Mouse (Mus musculus): ENCODE data around the gene 4933406M09Rik. TPM values are rescaled to one million over a fixed set of nuclear protein-coding genes. Genes with fewer than 3 reads are reported as not detected.

The 4933406M09Rik gene
- polyA plus RNA-seq, 1 experiment, result 0.06 TPM

GRCm38 (mm10) chr1:134381051-134381450 lies 4.7 kb upstream of the 4933406M09Rik start:
- DNase-seq, result no peak
- H3K36me3 ChIP-seq (ENCODE audit: control insufficient read depth, insufficient read depth, low read length), result no peaks in the 10 kb centered on the region
- H3K4me1 ChIP-seq (ENCODE audit: control insufficient read depth, insufficient read depth, low read length), result no peaks in the 10 kb centered on the region
- H3K4me3 ChIP-seq (ENCODE audit: insufficient read depth, low read depth, low read length), result no peak overlapping the region
- TF ChIP-seq CTCF (conservative IDR thresholded peaks at IDR 0.05; ENCODE audit: insufficient read depth, insufficient read length, low read depth, low read length) (no peak), POLR2A (IDR thresholded peaks at IDR 0.05; ENCODE audit: low read depth, low read length) (no peak)
- WGBS, result 73% methylated on average over 2 of the region's 2 CpGs
- no peak overlapping the region for H3K27ac ChIP-seq (ENCODE audit: insufficient read depth, low read depth, low read length)
- no peaks in the 10 kb centered on the region for H3K27me3 ChIP-seq (replicated peaks; ENCODE audit: control insufficient read depth, insufficient read depth, low read length)

- 6% methylated on average over 19 of the region's 19 CpGs for WGBS
- Histone ChIP-seq H3K27ac (ENCODE audit: insufficient read depth, low read depth, low read length) (no peak overlapping the region), H3K27me3 (replicated peaks; ENCODE audit: control insufficient read depth, insufficient read depth, low read length) (no peaks in the 10 kb centered on the region), H3K4me1 (ENCODE audit: control insufficient read depth, insufficient read depth, low read length) (no peaks in the 10 kb centered on the region), H3K36me3 (ENCODE audit: control insufficient read depth, insufficient read depth, low read length) (no peaks in the 10 kb centered on the region), H3K4me3 (ENCODE audit: insufficient read depth, low read depth, low read length) (peak overlapping the region; percentile 9; the same call in 1 of the 2 replicates)
- TF ChIP-seq CTCF (conservative IDR thresholded peaks at IDR 0.05; ENCODE audit: insufficient read depth, insufficient read length, low read depth, low read length) (no peak), POLR2A (IDR thresholded peaks at IDR 0.05; ENCODE audit: low read depth, low read length) (no peak)
- DNase-seq, result no peak
These were observed 3.7 kb upstream of the 4933406M09Rik start for GRCm38 (mm10) chr1:134381795-134382625.

GRCm38 (mm10) chr1:134384581-134384980 lies 1.2 kb upstream of the 4933406M09Rik start:
- 79% methylated on average over 4 of the region's 4 CpGs for WGBS
- H3K27me3 ChIP-seq (replicated peaks; ENCODE audit: control insufficient read depth, insufficient read depth, low read length), result no peaks in the 10 kb centered on the region
- TF ChIP-seq POLR2A (IDR thresholded peaks at IDR 0.05; ENCODE audit: low read depth, low read length) (no peak), CTCF (conservative IDR thresholded peaks at IDR 0.05; ENCODE audit: insufficient read depth, insufficient read length, low read depth, low read length) (no peak)
- H3K36me3 ChIP-seq (ENCODE audit: control insufficient read depth, insufficient read depth, low read length), result no peaks in the 10 kb centered on the region
- DNase-seq, result no peak
- no peak overlapping the region for H3K4me3 ChIP-seq (ENCODE audit: insufficient read depth, low read depth, low read length)
- no peak overlapping the region for H3K27ac ChIP-seq (ENCODE audit: insufficient read depth, low read depth, low read length)
- no peaks in the 10 kb centered on the region for H3K4me1 ChIP-seq (ENCODE audit: control insufficient read depth, insufficient read depth, low read length)

- H3K36me3 ChIP-seq (ENCODE audit: control insufficient read depth, insufficient read depth, low read length), result no peaks in the 10 kb centered on the region
- no peak overlapping the region for H3K27ac ChIP-seq (ENCODE audit: insufficient read depth, low read depth, low read length)
- no peaks in the 10 kb centered on the region for H3K27me3 ChIP-seq (replicated peaks; ENCODE audit: control insufficient read depth, insufficient read depth, low read length)
- no peak overlapping the region for H3K4me3 ChIP-seq (ENCODE audit: insufficient read depth, low read depth, low read length)
- no peak for DNase-seq
- TF ChIP-seq CTCF (conservative IDR thresholded peaks at IDR 0.05; ENCODE audit: insufficient read depth, insufficient read length, low read depth, low read length) (no peak), POLR2A (IDR thresholded peaks at IDR 0.05; ENCODE audit: low read depth, low read length) (no peak)
- H3K4me1 ChIP-seq (ENCODE audit: control insufficient read depth, insufficient read depth, low read length), result no peaks in the 10 kb centered on the region
These were observed 564 bp upstream of the 4933406M09Rik start for GRCm38 (mm10) chr1:134385176-134385575.

- H3K4me1 ChIP-seq (ENCODE audit: control insufficient read depth, insufficient read depth, low read length), result no peaks in the 10 kb centered on the region
- no peaks in the 10 kb centered on the region for H3K27me3 ChIP-seq (replicated peaks; ENCODE audit: control insufficient read depth, insufficient read depth, low read length)
- 52% methylated on average over 5 of the region's 5 CpGs for WGBS
- no peak for DNase-seq
- H3K27ac ChIP-seq (ENCODE audit: insufficient read depth, low read depth, low read length), result no peak overlapping the region
- TF ChIP-seq POLR2A (IDR thresholded peaks at IDR 0.05; ENCODE audit: low read depth, low read length), result no peak
- no peaks in the 10 kb centered on the region for H3K36me3 ChIP-seq (ENCODE audit: control insufficient read depth, insufficient read depth, low read length)
- H3K4me3 ChIP-seq (ENCODE audit: insufficient read depth, low read depth, low read length), result no peak overlapping the region
These were observed 8.1 kb downstream of the 4933406M09Rik start for GRCm38 (mm10) chr1:134393827-134394226.

GRCm38 (mm10) chr1:134398210-134398609 lies 12.5 kb downstream of the 4933406M09Rik start:
- Histone ChIP-seq H3K4me1 (ENCODE audit: control insufficient read depth, insufficient read depth, low read length) (no peaks in the 10 kb centered on the region), H3K36me3 (ENCODE audit: control insufficient read depth, insufficient read depth, low read length) (no peaks in the 10 kb centered on the region), H3K27me3 (replicated peaks; ENCODE audit: control insufficient read depth, insufficient read depth, low read length) (no peaks in the 10 kb centered on the region), H3K27ac (ENCODE audit: insufficient read depth, low read depth, low read length) (no peak overlapping the region), H3K4me3 (ENCODE audit: insufficient read depth, low read depth, low read length) (no peak overlapping the region)
- no peak for TF ChIP-seq CTCF (conservative IDR thresholded peaks at IDR 0.05; ENCODE audit: insufficient read depth, insufficient read length, low read depth, low read length)
- TF ChIP-seq POLR2A (IDR thresholded peaks at IDR 0.05; ENCODE audit: low read depth, low read length), result no peak
- DNase-seq, result peak; percentile 66
- WGBS, result 71% methylated on average over 12 of the region's 12 CpGs

- no peak overlapping the region for H3K4me3 ChIP-seq (ENCODE audit: insufficient read depth, low read depth, low read length)
- no peak for DNase-seq
- H3K27ac ChIP-seq (ENCODE audit: insufficient read depth, low read depth, low read length), result no peak overlapping the region
- 72% methylated on average over 5 of the region's 5 CpGs for WGBS
- no peaks in the 10 kb centered on the region for H3K27me3 ChIP-seq (replicated peaks; ENCODE audit: control insufficient read depth, insufficient read depth, low read length)
- TF ChIP-seq POLR2A (IDR thresholded peaks at IDR 0.05; ENCODE audit: low read depth, low read length) (no peak), CTCF (conservative IDR thresholded peaks at IDR 0.05; ENCODE audit: insufficient read depth, insufficient read length, low read depth, low read length) (no peak)
- no peaks in the 10 kb centered on the region for H3K36me3 ChIP-seq (ENCODE audit: control insufficient read depth, insufficient read depth, low read length)
- H3K4me1 ChIP-seq (ENCODE audit: control insufficient read depth, insufficient read depth, low read length), result no peaks in the 10 kb centered on the region
These were observed 14.0 kb downstream of the 4933406M09Rik start for GRCm38 (mm10) chr1:134399735-134400134.

Data from kidney, adult 2 months (tissue).